Mouse (Mus musculus): ENCODE results near the gene Olfr1408.

The Olfr1408 gene

DNA sequence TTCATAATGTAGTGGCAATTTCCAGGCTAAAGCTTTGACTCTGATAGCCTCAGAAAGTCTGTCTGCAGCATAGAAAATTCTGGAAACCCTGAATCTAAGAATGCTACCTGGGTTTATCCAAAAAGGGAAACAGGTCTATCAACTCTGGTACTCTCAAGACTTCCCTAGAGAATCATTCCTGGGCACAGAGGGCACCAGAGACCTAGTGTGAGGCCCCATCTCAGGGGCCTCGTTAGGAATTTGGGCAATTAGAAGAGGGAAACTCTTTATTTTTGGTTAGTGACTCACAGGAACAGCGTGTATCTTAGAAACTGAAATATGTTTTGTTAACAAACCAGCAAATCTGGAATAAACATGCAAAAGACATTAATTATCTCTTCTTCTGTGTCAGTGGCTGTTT lies at the start of gene Olfr1408:
Olfr1408 (minus strand) TSS at position 101 of the 400 bp plus-strand sequence.
- no peak for DNase-seq (ENCODE audit: extremely low read depth, insufficient read length, low spot score)

DNA sequence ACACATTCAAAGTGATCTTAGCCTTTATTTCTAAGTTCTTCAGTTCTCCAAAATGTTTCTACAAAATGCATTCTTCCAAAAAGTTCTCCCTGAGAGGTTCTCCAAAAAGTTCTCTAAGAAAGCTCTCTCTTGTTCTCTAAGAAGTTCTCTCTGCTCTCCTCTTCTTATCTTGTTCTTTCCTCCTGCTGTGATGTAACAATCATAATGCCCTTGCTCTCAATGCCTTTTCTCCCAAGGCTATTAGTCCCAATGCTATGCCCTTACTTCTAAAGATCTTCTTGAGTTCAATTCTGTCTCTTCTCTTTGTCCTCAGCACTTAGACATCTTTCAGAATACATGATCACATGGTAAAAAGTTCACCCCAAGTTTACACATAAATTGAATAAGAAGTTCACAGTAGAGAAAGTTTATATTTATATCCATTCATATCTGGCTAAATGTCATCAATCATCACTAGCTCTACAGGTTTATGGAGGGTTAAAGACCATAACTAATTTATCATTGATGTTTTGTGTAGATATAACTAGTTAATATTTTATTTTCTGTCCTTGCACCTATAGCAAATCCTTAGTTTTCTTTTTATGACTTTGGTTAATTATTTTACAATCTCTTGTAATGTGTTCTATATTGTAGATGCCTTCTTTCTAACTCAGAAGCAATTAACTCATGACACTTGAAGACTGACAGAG lies 37.1 kb upstream of the Olfr1408 start:
- DNase-seq (ENCODE audit: extremely low read depth, insufficient read length, low spot score) = no peak

Data from 3134 (cell line).